Mouse (Mus musculus) C2C12 (cell line): Measurements from ENCODE around the gene Isoc2a.

Experiments used
- CTCF ChIP-seq: IDR thresholded peaks from one replicate; pipeline ENCODE4 v1.5.1; 2011; ENCODE audit not compliant: control insufficient read depth, insufficient read depth, insufficient read length
- FOSL1 ChIP-seq: IDR thresholded peaks from one replicate; pipeline ENCODE4 v1.8.0; 2011; ENCODE audit warnings: mild to moderate bottlenecking, low read length; ENCODE audit not compliant: poor library complexity, insufficient read depth, severe bottlenecking
- MAX ChIP-seq: IDR thresholded peaks from one replicate; pipeline ENCODE4 v1.6.1; 2011; ENCODE audit warnings: mild to moderate bottlenecking, control low read depth
- MYOD1 ChIP-seq: IDR thresholded peaks from one replicate; pipeline ENCODE4 v1.6.1; 2011; ENCODE audit warnings: low read depth; ENCODE audit not compliant: control insufficient read depth, insufficient read length
- MYOG ChIP-seq: IDR thresholded peaks from one replicate; pipeline ENCODE4 v1.6.1; 2011; ENCODE audit not compliant: control insufficient read depth, insufficient read length; ENCODE audit errors: extremely low read depth
- USF1 ChIP-seq: IDR thresholded peaks from one replicate; pipeline ENCODE4 v1.6.1; 2011; ENCODE audit warnings: low read depth, mild to moderate bottlenecking, control low read depth, moderate library complexity

DNA sequence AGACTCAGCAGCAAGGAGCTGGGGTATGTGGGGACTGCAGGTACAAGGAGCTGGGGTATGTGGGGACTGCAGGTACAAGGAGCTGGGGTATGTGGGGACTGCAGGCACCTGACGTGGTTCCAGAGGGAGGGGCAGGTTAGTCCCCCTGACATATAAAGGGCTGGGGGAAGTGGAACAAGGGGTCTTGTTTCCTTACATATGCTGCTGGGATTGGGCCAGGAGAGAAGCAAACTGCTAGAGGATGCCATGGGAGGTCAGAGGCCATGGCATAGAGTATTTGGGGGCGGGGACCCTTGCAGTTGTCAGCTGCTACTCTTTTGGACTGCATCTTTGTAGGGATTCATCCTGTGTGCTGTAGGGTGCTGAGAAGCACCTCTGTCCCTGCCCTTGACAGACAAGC is 40.5 kb downstream of the Isoc2a start:
- TF ChIP-seq CTCF (no peak), USF1 (no peak), MAX (no peak), MYOD1 (no peak), FOSL1 (no peak), MYOG (no peak)
